Mouse (Mus musculus): ENCODE data around the gene Prss38.

- no peak for TF ChIP-seq FLI1 (IDR thresholded peaks at IDR 0.05; ENCODE audit: low read length)
- no peak for TF ChIP-seq GATA1 (IDR thresholded peaks at IDR 0.05; ENCODE audit: borderline replicate concordance, low read length)
These were observed 45.8 kb downstream of the Prss38 start for GRCm38 (mm10) chr11:59329616-59330015.

Data from megakaryocyte, embryonic 14.5 days (primary cell).